ENCODE assay signal across 8 mouse cellular contexts in genomic region chr3:126596086-126596485, GRCm38 (mm10). TPM values are rescaled to one million over a fixed set of nuclear protein-coding genes. Genes with fewer than 3 reads are reported as not detected.
DNase-seq lines count a peak whose midpoint lies in the region; ATAC-seq and TF ChIP-seq lines count a peak whose summit lies in the region.

Gene Camk2d (plus strand): TSS chr3:126596302.

- WGBS in forebrain, embryonic 13.5 days: 0% methylated on average over 16 of the region's 16 CpGs
- WGBS in heart, postnatal 0 days: 0% methylated on average over 16 of the region's 16 CpGs
- 0% methylated on average over 16 of the region's 16 CpGs for WGBS in liver, embryonic 14.5 days (ENCODE audit: insufficient replicate concordance)
- WGBS in stomach, embryonic 15.5 days: 0% methylated on average over 16 of the region's 16 CpGs

- no peaks in the 10 kb centered on the region for H3K9me3 ChIP-seq in ES-Bruce4 (replicated peaks; ENCODE audit: control insufficient read depth, insufficient read depth, low read length, poor library complexity, severe bottlenecking)
- H3K9me3 ChIP-seq in forebrain, embryonic 13.5 days (replicated peaks): no peaks in the 10 kb centered on the region
- no peaks in the 10 kb centered on the region for H3K9me3 ChIP-seq in heart, postnatal 0 days (replicated peaks; ENCODE audit: control insufficient read depth, low read length)
- H3K9me3 ChIP-seq in liver, embryonic 14.5 days (ENCODE audit: control insufficient read depth, low read length): no peaks in the 10 kb centered on the region
- H3K9me3 ChIP-seq in stomach, embryonic 15.5 days: no peaks in the 10 kb centered on the region

- no peaks in the 10 kb centered on the region for H3K36me3 ChIP-seq in ES-Bruce4 (ENCODE audit: control insufficient read depth, insufficient read depth, low read length, poor library complexity, severe bottlenecking)
- H3K36me3 ChIP-seq in forebrain, embryonic 13.5 days (ENCODE audit: poor library complexity, severe bottlenecking): no peaks in the 10 kb centered on the region
- peaks cover 6% of the 10 kb centered on the region; the same call in 1 of the 2 replicates for H3K36me3 ChIP-seq in heart, postnatal 0 days (replicated peaks; ENCODE audit: control insufficient read depth, insufficient read depth, low read length)
- H3K36me3 ChIP-seq in liver, embryonic 14.5 days (replicated peaks; ENCODE audit: control insufficient read depth, insufficient read depth, low read depth): no peaks in the 10 kb centered on the region
- no peaks in the 10 kb centered on the region for H3K36me3 ChIP-seq in stomach, embryonic 15.5 days

- H3K27ac ChIP-seq in ES-Bruce4 (ENCODE audit: insufficient read depth, low read length): peak within 1 kb of the TSS; percentile 62
- peak within 1 kb of the TSS; percentile 92 for H3K27ac ChIP-seq in forebrain, embryonic 13.5 days
- peak within 1 kb of the TSS; percentile 98 for H3K27ac ChIP-seq in heart, postnatal 0 days (ENCODE audit: low read depth)
- peak within 1 kb of the TSS; percentile 20; the same call in 1 of the 2 replicates for H3K27ac ChIP-seq in liver, embryonic 14.5 days
- peak within 1 kb of the TSS; percentile 99 for H3K27ac ChIP-seq in stomach, embryonic 15.5 days

- no peaks in the 10 kb centered on the region for H3K4me1 ChIP-seq in ES-Bruce4 (ENCODE audit: control insufficient read depth, insufficient read depth, low read length)
- H3K4me1 ChIP-seq in forebrain, embryonic 13.5 days: peaks cover 18% of the 10 kb centered on the region; the same call in 1 of the 2 replicates
- peaks cover 15% of the 10 kb centered on the region; the same call in 1 of the 2 replicates for H3K4me1 ChIP-seq in heart, postnatal 0 days (ENCODE audit: control insufficient read depth, insufficient read depth)
- 0 out of 4 replicates have a peak, but pooled peaks cover 0 to 2% of the 10 kb centered on the region in 2 experiments for H3K4me1 ChIP-seq in liver, embryonic 14.5 days (replicated peaks; ENCODE audit: control insufficient read depth in 2 of 2, insufficient read depth in 2 of 2, low read length in 1 of 2)
- no peaks in the 10 kb centered on the region for H3K4me1 ChIP-seq in stomach, embryonic 15.5 days

- ATAC-seq in forebrain, embryonic 13.5 days: peak; percentile 91
- peak; percentile 89 for ATAC-seq in heart, postnatal 0 days (ENCODE audit: insufficient read depth, low read depth)
- ATAC-seq in liver, embryonic 14.5 days (ENCODE audit: insufficient read depth): peak; percentile 84
- ATAC-seq in stomach, embryonic 15.5 days (ENCODE audit: insufficient read depth, low FRiP score, low read depth): peak; percentile 89

- peak; percentile 78; the same call in 1 of the 2 replicates for TF ChIP-seq EP300 in ES-Bruce4 (IDR thresholded peaks at IDR 0.05; ENCODE audit: insufficient read depth, low read depth, low read length)
- TF ChIP-seq EP300 in heart, postnatal 0 days (IDR thresholded peaks at IDR 0.05; ENCODE audit: low read depth): peak; percentile 96
- TF ChIP-seq EP300 in liver, embryonic 14.5 days (IDR thresholded peaks at IDR 0.05; ENCODE audit: low read depth): no peak; the same call in 1 of the 2 replicates

- peak within 1 kb of the TSS; percentile 86 for H3K4me3 ChIP-seq in ES-Bruce4 (ENCODE audit: low read depth, low read length)
- H3K4me3 ChIP-seq in forebrain, embryonic 13.5 days: peak within 1 kb of the TSS; percentile 83
- H3K4me3 ChIP-seq in heart, postnatal 0 days (ENCODE audit: low read depth, low read length): peak within 1 kb of the TSS; percentile 84
- peak within 1 kb of the TSS; percentile 64 for H3K4me3 ChIP-seq in liver, embryonic 14.5 days (ENCODE audit: insufficient read depth in 1 of 2, low read depth in 2 of 2, low read length in 2 of 2)
- peak within 1 kb of the TSS; percentile 80 for H3K4me3 ChIP-seq in stomach, embryonic 15.5 days (replicated peaks)

- TF ChIP-seq POLR2A in ES-Bruce4 (IDR thresholded peaks at IDR 0.05; ENCODE audit: insufficient read depth, low read length): peak; percentile 88

- peak within 1 kb of the TSS; percentile 76 for H3K9ac ChIP-seq in ES-Bruce4 (ENCODE audit: low read depth, poor library complexity, severe bottlenecking)
- peak within 1 kb of the TSS; percentile 86 for H3K9ac ChIP-seq in forebrain, embryonic 13.5 days
- peak within 1 kb of the TSS; percentile 94 for H3K9ac ChIP-seq in heart, postnatal 0 days (replicated peaks; ENCODE audit: low read depth, low read length)
- H3K9ac ChIP-seq in liver, embryonic 14.5 days (replicated peaks): peak within 1 kb of the TSS; percentile 23
- peak within 1 kb of the TSS; percentile 88 for H3K9ac ChIP-seq in stomach, embryonic 15.5 days

- H3K27me3 ChIP-seq in ES-Bruce4 (ENCODE audit: control insufficient read depth, insufficient read depth, low read length, poor library complexity, severe bottlenecking): no peaks in the 10 kb centered on the region
- no peaks in the 10 kb centered on the region for H3K27me3 ChIP-seq in forebrain, embryonic 13.5 days
- H3K27me3 ChIP-seq in heart, postnatal 0 days (ENCODE audit: control insufficient read depth, insufficient read depth, low read length): no peaks in the 10 kb centered on the region
- H3K27me3 ChIP-seq in liver, embryonic 14.5 days (ENCODE audit: control insufficient read depth, insufficient read depth, low read length): peaks cover 17% of the 10 kb centered on the region
- H3K27me3 ChIP-seq in stomach, embryonic 15.5 days (replicated peaks): no peaks in the 10 kb centered on the region

- DNase-seq in cerebellum, adult 11 months: peak; percentile 95
- peak; percentile 98 for DNase-seq in heart, postnatal 0 days (ENCODE audit: low spot score)
- DNase-seq in kidney, postnatal 36 days: peak; percentile 99 to 100
- DNase-seq in liver, embryonic 14.5 days (ENCODE audit: low read depth in 3 of 3, low spot score in 3 of 3): peak; percentile 59 to 69 (median 65)
- DNase-seq in neural tube, embryonic 10.5 days (ENCODE audit: extremely low spot score, low spot score): peak; percentile 95

- H3K4me2 ChIP-seq in forebrain, embryonic 13.5 days: peak within 1 kb of the TSS; percentile 69
- H3K4me2 ChIP-seq in heart, postnatal 0 days (ENCODE audit: low read depth, low read length): peak within 1 kb of the TSS; percentile 80
- H3K4me2 ChIP-seq in liver, embryonic 14.5 days (ENCODE audit: low read depth): peak within 1 kb of the TSS; percentile 80
- H3K4me2 ChIP-seq in stomach, embryonic 15.5 days: peak within 1 kb of the TSS; percentile 85

- no peak for TF ChIP-seq CTCF in ES-Bruce4 (IDR thresholded peaks at IDR 0.05; ENCODE audit: low read depth, low read length)
- no peak for TF ChIP-seq CTCF in heart, postnatal 0 days (IDR thresholded peaks at IDR 0.05; ENCODE audit: low read depth)
- no peak for TF ChIP-seq CTCF in liver, embryonic 14.5 days (IDR thresholded peaks at IDR 0.05; ENCODE audit: low read depth)

RNA-seq across cellular contexts. Expression of gene Camk2d, which starts in this region (rescaled TPM):
- 32.9 and 40.4 TPM in 2 replicates for polyA plus RNA-seq in ES-Bruce4 (2011; ENCODE audit: insufficient read depth, insufficient read length, low read depth, missing spikeins)
- 17.8 and 20.6 TPM in 2 replicates for polyA plus RNA-seq in forebrain, embryonic 13.5 days (2015; fragmentation: Nextera tagmentation; extraction: Ambion mirVana)
- 191 and 217 TPM in 2 replicates for total RNA-seq in heart, postnatal 0 days (2014; rRNA removed; ENCODE audit: low replicate concordance)
- polyA plus RNA-seq in heart, postnatal 0 days (2015; fragmentation: Nextera tagmentation; extraction: Ambion mirVana): 96.2 and 109 TPM in 2 replicates
- 1.8 and 2.2 TPM in 2 replicates for polyA plus RNA-seq in liver, embryonic 14.5 days (2012; rRNA removed)
- polyA plus RNA-seq in liver, embryonic 14.5 days (2014; fragmentation: Nextera tagmentation; extraction: Ambion mirVana): 2.6 and 3.7 TPM in 2 replicates
- 37.7 and 39.4 TPM in 2 replicates for polyA plus RNA-seq in stomach, embryonic 15.5 days (2015; fragmentation: Nextera tagmentation; extraction: Ambion mirVana)

Comparison
In these comparisons a context has a peak if more than half of its experiments do, and no peak if none do; other contexts are left out.
1. Peak in every context shown above with its lines: DNase-seq, ATAC-seq, H3K4me3 ChIP-seq and H3K27ac ChIP-seq.
2. H3K27ac ChIP-seq: peak in every context shown above with its lines; median percentile 99 in stomach, embryonic 15.5 days; 98 in heart, postnatal 0 days; 92 in forebrain, embryonic 13.5 days; 62 in ES-Bruce4; 20 in liver, embryonic 14.5 days.
3. H3K9ac ChIP-seq: peak in every context shown above with its lines; median percentile 94 in heart, postnatal 0 days; 88 in stomach, embryonic 15.5 days; 86 in forebrain, embryonic 13.5 days; 76 in ES-Bruce4; 23 in liver, embryonic 14.5 days.